Mouse (Mus musculus) embryonic facial prominence, embryonic 10.5 days (tissue): ENCODE measurements around the gene Cyth3. TPM values are rescaled to one million over a fixed set of nuclear protein-coding genes. Genes with fewer than 3 reads are reported as not detected.

Source experiments
- DNase-seq: peaks from one replicate; pipeline ENCODE4 v3.0.0-alpha.2; 2017; ENCODE audit warnings: low spot score
- H3K27ac ChIP-seq: fragments of 300-500 bp; sonication (generic); replicated peaks from 2 replicates; pipeline ENCODE4 v1.5.1; 2016; ENCODE audit warnings: mild to moderate bottlenecking
- H3K27me3 ChIP-seq: fragments of 300-500 bp; sonication (generic); replicated peaks from 2 replicates; pipeline ENCODE4 v1.6.1; 2016; ENCODE audit warnings: low read depth, mild to moderate bottlenecking; ENCODE audit not compliant: poor library complexity, severe bottlenecking
- H3K36me3 ChIP-seq: fragments of 300-500 bp; sonication (generic); replicated peaks from 2 replicates; pipeline ENCODE4 v1.6.1; 2016; ENCODE audit warnings: mild to moderate bottlenecking, moderate library complexity
- H3K4me1 ChIP-seq: fragments of 300-500 bp; sonication (generic); 2 replicates; pipeline ENCODE4 v1.6.1; 2016
- H3K4me3 ChIP-seq: fragments of 300-500 bp; sonication (generic); 2 replicates; pipeline ENCODE4 v1.5.1; 2016; ENCODE audit warnings: mild to moderate bottlenecking, moderate library complexity
- H3K9me3 ChIP-seq: fragments of 300-500 bp; sonication (generic); 2 replicates; pipeline ENCODE4 v1.6.1; 2016; ENCODE audit warnings: mild to moderate bottlenecking
- WGBS: fragments of 180-500 bp; shearing (Covaris S2); methylation state at CpG from one replicate; pipeline ENCODE4 v1.1.7; 2016; 5-methylcytosine and 5-hydroxymethylcytosine counted together
- polyA plus RNA-seq: library from polyadenylated mRNA; unstranded; fragments of >200 nt; fragmentation: Nextera tagmentation; extraction: Ambion mirVana; gene quantifications from 2 replicates; pipeline ENCODE4 v1.2.1, GENCODE M21; 2016

Cyth3 gene
- polyA plus RNA-seq, 1 experiment from 2014 or later, result 48.1 TPM

DNA sequence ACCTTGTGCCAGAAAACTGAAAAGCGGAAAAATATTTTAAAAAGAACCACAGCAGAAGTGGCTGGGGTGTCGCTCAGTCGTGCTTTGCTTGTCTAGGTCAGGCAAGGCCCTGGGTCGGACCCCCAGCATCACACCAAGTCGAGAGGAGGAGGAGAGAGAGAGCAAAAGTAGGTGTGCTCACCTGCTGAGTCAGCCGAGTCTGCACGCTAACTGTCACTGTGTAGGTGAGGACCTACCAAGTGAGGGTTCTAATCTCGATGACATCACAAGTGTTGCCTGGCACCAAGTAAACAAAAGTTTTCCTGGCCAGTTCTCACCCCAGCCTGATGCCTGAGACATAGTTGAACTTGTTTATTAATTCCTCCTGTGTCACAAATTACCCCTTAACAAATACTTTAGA is 137.3 kb downstream of the Cyth3 start:
- no peaks in the 10 kb centered on the region for H3K9me3 ChIP-seq
- peaks cover 16% of the 10 kb centered on the region for H3K4me1 ChIP-seq
- peaks cover 6% of the 10 kb centered on the region for H3K36me3 ChIP-seq
- DNase-seq, result no peak
- no peak overlapping the region for H3K4me3 ChIP-seq
- WGBS, result 90% methylated on average over 8 of the region's 8 CpGs
- peaks cover 10% of the 10 kb centered on the region; the same call in 1 of the 2 replicates for H3K27me3 ChIP-seq
- H3K27ac ChIP-seq, result no peak overlapping the region

Other genes starting within 250 kb of the Cyth3 start
- 221 and 226 TPM in 2 replicates for gene Kdelr2, start 218.6 kb upstream of the Cyth3 start, polyA plus RNA-seq
- gene Daglb, start 157.9 kb upstream of the Cyth3 start, polyA plus RNA-seq, result 12.4 and 12.6 TPM in 2 replicates
- gene Rac1, start 94.4 kb upstream of the Cyth3 start, polyA plus RNA-seq, result 400 and 407 TPM in 2 replicates
- gene Usp42, start 109.8 kb downstream of the Cyth3 start, polyA plus RNA-seq, result 30.1 and 31.9 TPM in 2 replicates
- gene Eif2ak1, start 195.3 kb downstream of the Cyth3 start, polyA plus RNA-seq, result 47.8 and 48.7 TPM in 2 replicates